21 mouse cellular contexts compared by ENCODE assay signal in the genomic region with DNA sequence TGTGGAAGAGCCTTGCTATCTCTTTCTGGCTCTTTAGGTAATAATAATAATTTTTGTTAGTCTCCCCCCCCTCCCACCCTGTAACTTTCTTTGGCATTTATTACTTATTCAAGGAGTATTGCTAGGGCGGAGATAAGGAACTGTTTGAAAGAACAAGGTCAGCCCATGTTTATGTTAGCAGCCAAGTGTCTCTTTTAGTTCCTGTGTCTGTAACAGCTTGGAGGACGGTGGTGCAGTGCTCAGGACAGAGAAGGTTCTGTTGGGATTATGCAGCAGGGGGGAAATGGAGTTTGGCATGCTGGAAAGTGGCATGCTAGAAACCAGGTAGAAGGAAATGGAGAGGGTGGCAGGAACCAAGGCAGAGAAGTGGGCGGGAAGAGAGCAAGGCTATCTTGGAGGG.
DNase-seq lines count a peak whose midpoint lies in the region; ATAC-seq and TF ChIP-seq lines count a peak whose summit lies in the region.
"Had no signal": no experiment of that assay in that cellular context is flagged by ENCODE, and none has a peak within 500 bp of the region (broad histone marks: within the 10 kb centered on the region; RNA-seq: fewer than 3 reads in every experiment).

No protein-coding gene starts in this region.

- H3K36me3 ChIP-seq in lung, embryonic 14.5 days (ENCODE audit: insufficient read depth): no peaks in the 10 kb centered on the region
- no peaks in the 10 kb centered on the region for H3K36me3 ChIP-seq in lung, embryonic 16.5 days (ENCODE audit: control insufficient read depth, insufficient read depth, low read length)
- no peaks in the 10 kb centered on the region for H3K36me3 ChIP-seq in neural tube, embryonic 12.5 days
- H3K36me3 ChIP-seq: embryonic facial prominence, embryonic 13.5 days; embryonic facial prominence, embryonic 15.5 days; forebrain, embryonic 10.5 days; forebrain, embryonic 12.5 days had no signal

- DNase-seq in lung, embryonic 14.5 days: peak; percentile 60
- no peak for DNase-seq in lung, adult 18-20 months
- DNase-seq in lung, postnatal 25 days (ENCODE audit: low spot score): no peak
- DNase-seq in neural tube, embryonic 10.5 days (ENCODE audit: extremely low spot score, low spot score): no peak
- DNase-seq: adrenal gland, adult 2 months; adrenal gland, postnatal 10 days; adrenal gland, postnatal 25 days; cerebellum, adult 11 months; cerebellum, adult 18-20 months; cerebellum, adult 8-10 months; cerebellum, adult 9-11 months; cerebellum, postnatal 14 days; cerebellum, postnatal 36 days had no signal

- peak; percentile 62; the same call in 1 of the 2 replicates for ATAC-seq in lung, embryonic 14.5 days (ENCODE audit: insufficient read depth)
- ATAC-seq in lung, embryonic 16.5 days (ENCODE audit: low read depth): peak; percentile 49
- no peak for ATAC-seq in neural tube, embryonic 12.5 days (ENCODE audit: low FRiP score, low read depth)
- ATAC-seq: forebrain, embryonic 14.5 days had no signal

- H3K4me1 ChIP-seq in lung, embryonic 14.5 days (ENCODE audit: insufficient read depth): 0 out of 2 replicates have a peak, but pooled peaks cover 5% of the 10 kb centered on the region
- H3K4me1 ChIP-seq in lung, embryonic 16.5 days (replicated peaks; ENCODE audit: control insufficient read depth, insufficient read depth, low read length): no peaks in the 10 kb centered on the region
- H3K4me1 ChIP-seq in neural tube, embryonic 12.5 days: peaks cover 17% of the 10 kb centered on the region
- H3K4me1 ChIP-seq: embryonic facial prominence, embryonic 13.5 days; embryonic facial prominence, embryonic 15.5 days had no signal

- peaks cover 43% of the 10 kb centered on the region; the same call in 1 of the 2 replicates for H3K27me3 ChIP-seq in lung, embryonic 14.5 days (ENCODE audit: insufficient read depth, low read length)
- peaks cover 25% of the 10 kb centered on the region for H3K27me3 ChIP-seq in lung, embryonic 16.5 days (ENCODE audit: control insufficient read depth, insufficient read depth, low read depth, low read length)
- no peaks in the 10 kb centered on the region for H3K27me3 ChIP-seq in neural tube, embryonic 12.5 days (replicated peaks)
- H3K27me3 ChIP-seq: embryonic facial prominence, embryonic 13.5 days; embryonic facial prominence, embryonic 15.5 days; forebrain, embryonic 12.5 days had no signal

- WGBS in lung, embryonic 14.5 days: 34% methylated on average over 3 of the region's 3 CpGs
- WGBS in lung, embryonic 16.5 days: 37% methylated on average over 3 of the region's 3 CpGs
- 69% methylated on average over 3 of the region's 3 CpGs for WGBS in neural tube, embryonic 12.5 days

- TF ChIP-seq CTCF in lung, embryonic 14.5 days (IDR thresholded peaks at IDR 0.05; ENCODE audit: low read depth): no peak

- H3K9ac ChIP-seq in lung, embryonic 14.5 days: no peak overlapping the region
- H3K9ac ChIP-seq in lung, embryonic 16.5 days (ENCODE audit: low read length): no peak overlapping the region
- no peak overlapping the region for H3K9ac ChIP-seq in neural tube, embryonic 12.5 days
- H3K9ac ChIP-seq: embryonic facial prominence, embryonic 13.5 days; embryonic facial prominence, embryonic 15.5 days; forebrain, embryonic 12.5 days had no signal

- no peak overlapping the region for H3K27ac ChIP-seq in lung, embryonic 14.5 days (ENCODE audit: low read depth)
- H3K27ac ChIP-seq in lung, embryonic 16.5 days (ENCODE audit: low read length): no peak overlapping the region
- H3K27ac ChIP-seq in neural tube, embryonic 12.5 days: no peak overlapping the region
- H3K27ac ChIP-seq: embryonic facial prominence, embryonic 13.5 days; embryonic facial prominence, embryonic 15.5 days; forebrain, embryonic 10.5 days; forebrain, embryonic 12.5 days had no signal

- H3K4me3 ChIP-seq in lung, embryonic 14.5 days (ENCODE audit: low read depth, low read length): no peak overlapping the region
- H3K4me3 ChIP-seq in lung, embryonic 16.5 days (ENCODE audit: low read length): no peak overlapping the region
- H3K4me3 ChIP-seq in neural tube, embryonic 12.5 days: no peak overlapping the region
- H3K4me3 ChIP-seq: embryonic facial prominence, embryonic 13.5 days; embryonic facial prominence, embryonic 15.5 days; erythroblast, embryonic 14.5 days; forebrain, embryonic 10.5 days; forebrain, embryonic 12.5 days had no signal

- no peaks in the 10 kb centered on the region for H3K9me3 ChIP-seq in lung, embryonic 14.5 days (ENCODE audit: low read depth, low read length)
- H3K9me3 ChIP-seq in lung, embryonic 16.5 days (ENCODE audit: control insufficient read depth, low read length): no peaks in the 10 kb centered on the region
- H3K9me3 ChIP-seq in neural tube, embryonic 12.5 days: 0 out of 2 replicates have a peak, but pooled peaks cover 6% of the 10 kb centered on the region
- H3K9me3 ChIP-seq: embryonic facial prominence, embryonic 13.5 days; embryonic facial prominence, embryonic 15.5 days; forebrain, embryonic 10.5 days; forebrain, embryonic 12.5 days had no signal

- H3K4me2 ChIP-seq in lung, embryonic 14.5 days: no peak overlapping the region
- H3K4me2 ChIP-seq in lung, embryonic 16.5 days (ENCODE audit: low read depth, low read length): no peak overlapping the region
- peak overlapping the region; percentile 43 for H3K4me2 ChIP-seq in neural tube, embryonic 12.5 days (replicated peaks)
- H3K4me2 ChIP-seq: embryonic facial prominence, embryonic 13.5 days; embryonic facial prominence, embryonic 15.5 days; forebrain, embryonic 12.5 days had no signal
